Mouse (Mus musculus) lung, adult 18-20 months (tissue): ENCODE data around the gene Gm37240.
A peak's percentile ranks its signal among the peaks of the same experiment; 100 is the strongest.

Experiments
- DNase-seq, 2 experiments: peaks; one replicate each; pipeline ENCODE4 v3.0.0; 2022; ENCODE audit warnings: mixed read lengths in 2 of 2

Gene Gm37240

GRCm38 (mm10) chr3:85222046-85222445, 665.3 kb downstream of the Gm37240 start:
- DNase-seq: no peak

GRCm38 (mm10) chr3:85214926-85215325, 672.4 kb downstream of the Gm37240 start:
- DNase-seq: no peak

- no peak for DNase-seq
Measured at GRCm38 (mm10) chr3:85212751-85213350, 674.5 kb downstream of the Gm37240 start.

GRCm38 (mm10) chr3:85209887-85210844, 677.2 kb downstream of the Gm37240 start:
- DNase-seq: no peak

- no peak for DNase-seq
Measured at GRCm38 (mm10) chr3:85206475-85206874, 680.8 kb downstream of the Gm37240 start.

- no peak for DNase-seq
Measured at GRCm38 (mm10) chr3:85205911-85206310, 681.4 kb downstream of the Gm37240 start.

GRCm38 (mm10) chr3:85203659-85204058, 683.7 kb downstream of the Gm37240 start:
- no peak for DNase-seq

GRCm38 (mm10) chr3:85202726-85203125, 684.6 kb downstream of the Gm37240 start:
- no peak for DNase-seq

GRCm38 (mm10) chr3:85201785-85202184, 685.5 kb downstream of the Gm37240 start:
- no peak for DNase-seq

GRCm38 (mm10) chr3:85198496-85198895, 688.8 kb downstream of the Gm37240 start:
- DNase-seq: no peak

GRCm38 (mm10) chr3:85197148-85197547, 690.2 kb downstream of the Gm37240 start:
- no peak for DNase-seq

- DNase-seq: no peak
Measured at GRCm38 (mm10) chr3:85196591-85196990, 690.7 kb downstream of the Gm37240 start.

- DNase-seq: peak; percentile 39 to 48
Measured at GRCm38 (mm10) chr3:85195068-85195481, 692.2 kb downstream of the Gm37240 start.

- DNase-seq: no peak
Measured at GRCm38 (mm10) chr3:85189791-85190190, 697.5 kb downstream of the Gm37240 start.

GRCm38 (mm10) chr3:85188364-85188763, 699.0 kb downstream of the Gm37240 start:
- DNase-seq: no peak

- peak in 1 of 2 experiments; percentile 9 for DNase-seq
Measured at GRCm38 (mm10) chr3:85186661-85187076, 700.6 kb downstream of the Gm37240 start.

- peak; percentile 6 to 21 for DNase-seq
Measured at GRCm38 (mm10) chr3:85185827-85186226, 701.5 kb downstream of the Gm37240 start.

- no peak for DNase-seq
Measured at GRCm38 (mm10) chr3:85184916-85185315, 702.4 kb downstream of the Gm37240 start.

GRCm38 (mm10) chr3:85184151-85184550, 703.2 kb downstream of the Gm37240 start:
- no peak for DNase-seq

- DNase-seq: no peak
Measured at GRCm38 (mm10) chr3:85176736-85177135, 710.6 kb downstream of the Gm37240 start.

GRCm38 (mm10) chr3:85174542-85175469, 712.5 kb downstream of the Gm37240 start:
- DNase-seq: peak in 1 of 2 experiments; percentile 41

- no peak for DNase-seq
Measured at GRCm38 (mm10) chr3:85173441-85174071, 713.8 kb downstream of the Gm37240 start.
